Mouse (Mus musculus) limb, embryonic 12.5 days (tissue): ENCODE data around the gene Nfix. TPM values are rescaled to one million over a fixed set of nuclear protein-coding genes. Genes with fewer than 3 reads are reported as not detected.
A peak's percentile ranks its signal among the peaks of the same experiment; 100 is the strongest.

Experiments
- ATAC-seq: fragments of 200-750 bp; cut with Nextera tagmentation; 2 replicates; pipeline ENCODE4 v1.8.0; 2017; ENCODE audit warnings: low read depth, moderate TSS enrichment; ENCODE audit not compliant: insufficient number of reproducible peaks, insufficient read depth, low FRiP score, low TSS enrichment
- H3K27ac ChIP-seq: fragments of 300-500 bp; sonication (generic); 2 replicates; pipeline ENCODE4 v1.5.1; 2016; ENCODE audit warnings: mild to moderate bottlenecking, moderate library complexity
- H3K27me3 ChIP-seq: fragments of 300-500 bp; sonication (generic); 2 replicates; pipeline ENCODE4 v1.6.1; 2016; ENCODE audit warnings: mild to moderate bottlenecking, moderate library complexity
- H3K36me3 ChIP-seq: fragments of 300-500 bp; sonication (generic); 2 replicates; pipeline ENCODE4 v1.6.1; 2016; ENCODE audit warnings: mild to moderate bottlenecking, moderate library complexity
- H3K4me1 ChIP-seq: fragments of 300-500 bp; sonication (generic); replicated peaks from 2 replicates; pipeline ENCODE4 v1.6.1; 2016
- H3K4me2 ChIP-seq: fragments of 300-500 bp; sonication (generic); 2 replicates; pipeline ENCODE4 v1.6.1; 2016; ENCODE audit warnings: mild to moderate bottlenecking, moderate library complexity
- H3K4me3 ChIP-seq: fragments of 300-500 bp; sonication (generic); replicated peaks from 2 replicates; pipeline ENCODE4 v1.5.1; 2016; ENCODE audit warnings: mild to moderate bottlenecking
- H3K9ac ChIP-seq: fragments of 300-500 bp; sonication (generic); replicated peaks from 2 replicates; pipeline ENCODE4 v1.6.1; 2016; ENCODE audit warnings: mild to moderate bottlenecking, moderate library complexity
- H3K9me3 ChIP-seq: fragments of 300-500 bp; sonication (generic); 2 replicates; pipeline ENCODE4 v1.6.1; 2016; ENCODE audit warnings: mild to moderate bottlenecking, moderate library complexity
- WGBS: fragments of 180-500 bp; shearing (Covaris S2); methylation state at CpG from one replicate; pipeline ENCODE4 v1.1.7; 2016; 5-methylcytosine and 5-hydroxymethylcytosine counted together
- polyA plus RNA-seq: library from polyadenylated mRNA; unstranded; fragments of >200 nt; fragmentation: Nextera tagmentation; extraction: Ambion mirVana; gene quantifications from 2 replicates; pipeline ENCODE4 v1.2.1, GENCODE M21; 2016

The Nfix gene
- polyA plus RNA-seq, 1 experiment from 2014 or later, result 14.5 TPM

GRCm38 (mm10) chr8:84731371-84732177 is 68.6 kb downstream of the Nfix start:
- 70% methylated on average over 11 of the region's 11 CpGs for WGBS
- peak overlapping the region; percentile 34 for H3K9ac ChIP-seq
- peaks cover 77% of the 10 kb centered on the region for H3K4me1 ChIP-seq
- H3K36me3 ChIP-seq, result peaks cover 19% of the 10 kb centered on the region
- peak overlapping the region; percentile 56 for H3K27ac ChIP-seq
- H3K4me3 ChIP-seq, result no peak overlapping the region
- no peak for ATAC-seq
- no peaks in the 10 kb centered on the region for H3K9me3 ChIP-seq
- H3K4me2 ChIP-seq, result no peak overlapping the region
- H3K27me3 ChIP-seq, result peaks cover 37% of the 10 kb centered on the region

GRCm38 (mm10) chr8:84730541-84731370 is 69.4 kb downstream of the Nfix start:
- Histone ChIP-seq H3K4me3 (no peak overlapping the region), H3K4me2 (no peak overlapping the region), H3K36me3 (peaks cover 28% of the 10 kb centered on the region), H3K9me3 (no peaks in the 10 kb centered on the region), H3K4me1 (peaks cover 77% of the 10 kb centered on the region), H3K27ac (peak overlapping the region; percentile 56), H3K27me3 (peaks cover 29% of the 10 kb centered on the region), H3K9ac (peak overlapping the region; percentile 34)
- no peak for ATAC-seq
- 59% methylated on average over 9 of the region's 9 CpGs for WGBS

GRCm38 (mm10) chr8:84729921-84730362 is 70.2 kb downstream of the Nfix start:
- peaks cover 21% of the 10 kb centered on the region for H3K27me3 ChIP-seq
- H3K9ac ChIP-seq, result no peak overlapping the region
- H3K9me3 ChIP-seq, result no peaks in the 10 kb centered on the region
- peak overlapping the region; percentile 7; the same call in 1 of the 2 replicates for H3K27ac ChIP-seq
- peaks cover 36% of the 10 kb centered on the region for H3K36me3 ChIP-seq
- no peak overlapping the region for H3K4me3 ChIP-seq
- 95% methylated on average over 16 of the region's 16 CpGs for WGBS
- no peak for ATAC-seq
- no peak overlapping the region for H3K4me2 ChIP-seq
- H3K4me1 ChIP-seq, result peaks cover 77% of the 10 kb centered on the region

GRCm38 (mm10) chr8:84728474-84728873 is 71.7 kb downstream of the Nfix start:
- H3K27me3 ChIP-seq, result peaks cover 7% of the 10 kb centered on the region
- H3K36me3 ChIP-seq, result peaks cover 50% of the 10 kb centered on the region

GRCm38 (mm10) chr8:84725941-84726259 is 74.2 kb downstream of the Nfix start:
- Histone ChIP-seq H3K27me3 (no peaks in the 10 kb centered on the region; the same call in 1 of the 2 replicates), H3K9ac (0 out of 2 replicates have a peak overlapping the region, but pooled peaks have one; percentile 31), H3K27ac (peak overlapping the region; percentile 99), H3K9me3 (no peaks in the 10 kb centered on the region), H3K4me3 (no peak overlapping the region; the same call in 1 of the 2 replicates), H3K4me1 (peaks cover 82% of the 10 kb centered on the region), H3K36me3 (peaks cover 59% of the 10 kb centered on the region), H3K4me2 (peak overlapping the region; percentile 54; the same call in 1 of the 2 replicates)
- WGBS, result 12% methylated on average over 3 of the region's 3 CpGs
- no peak for ATAC-seq

More at GRCm38 (mm10) chr8:84728474-84728873, 71.7 kb downstream of the Nfix start:
- Histone ChIP-seq H3K9ac (0 out of 2 replicates have a peak overlapping the region, but pooled peaks have one; percentile 2), H3K4me3 (no peak overlapping the region), H3K27ac (no peak overlapping the region), H3K4me1 (peaks cover 82% of the 10 kb centered on the region), H3K4me2 (no peak overlapping the region; the same call in 1 of the 2 replicates), H3K9me3 (no peaks in the 10 kb centered on the region)
- no peak for ATAC-seq
- 78% methylated on average over 3 of the region's 3 CpGs for WGBS

DNA sequence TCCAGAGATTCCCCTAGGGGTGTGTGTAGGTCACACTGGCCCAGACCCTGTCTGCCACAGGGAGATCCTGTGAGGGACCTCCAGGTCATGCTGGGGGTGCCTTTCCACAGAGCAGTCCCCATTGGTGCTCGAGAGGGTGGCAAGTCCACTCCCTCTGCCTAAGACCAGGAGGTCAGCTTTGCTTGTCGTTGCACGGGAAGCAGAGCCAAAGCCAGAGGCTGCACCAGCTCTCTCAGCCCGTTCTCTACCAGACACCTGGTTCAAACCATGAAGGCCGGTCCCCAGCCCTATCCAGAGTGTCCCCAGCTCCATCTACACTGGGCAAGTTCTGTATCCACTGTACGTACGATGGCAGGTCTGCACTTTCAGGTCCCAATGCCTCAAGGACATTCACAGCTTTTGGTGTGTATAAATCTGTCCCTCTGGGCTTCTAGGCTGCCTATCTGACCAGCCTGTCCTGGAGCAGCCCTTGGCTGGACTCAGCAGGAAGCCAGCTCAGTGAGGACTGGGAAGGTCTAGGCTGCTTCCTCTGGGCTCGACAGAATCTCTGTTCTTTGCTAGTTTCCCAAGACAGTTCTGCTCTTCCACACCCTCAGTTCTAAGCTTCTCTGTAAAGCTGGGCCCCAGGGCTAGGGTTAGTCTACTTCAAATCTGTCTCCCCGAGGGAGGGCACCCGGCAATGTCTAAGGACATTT is 74.8 kb downstream of the Nfix start:
- peak overlapping the region; percentile 19; the same call in 1 of the 2 replicates for H3K4me3 ChIP-seq
- peak overlapping the region; percentile 99 for H3K27ac ChIP-seq
- no peaks in the 10 kb centered on the region for H3K9me3 ChIP-seq
- ATAC-seq, result no peak
- H3K9ac ChIP-seq, result peak overlapping the region; percentile 31; the same call in 1 of the 2 replicates
- peaks cover 82% of the 10 kb centered on the region for H3K4me1 ChIP-seq
- peaks cover 64% of the 10 kb centered on the region for H3K36me3 ChIP-seq
- peak overlapping the region; percentile 54 for H3K4me2 ChIP-seq
- WGBS, result 47% methylated on average over 10 of the region's 10 CpGs
- H3K27me3 ChIP-seq, result peaks cover 4% of the 10 kb centered on the region; the same call in 1 of the 2 replicates

GRCm38 (mm10) chr8:84724683-84725082 is 75.5 kb downstream of the Nfix start:
- peaks cover 82% of the 10 kb centered on the region for H3K4me1 ChIP-seq
- peak overlapping the region; percentile 19 for H3K4me3 ChIP-seq
- H3K27me3 ChIP-seq, result peaks cover 5% of the 10 kb centered on the region; the same call in 1 of the 2 replicates
- H3K36me3 ChIP-seq, result peaks cover 68% of the 10 kb centered on the region
- H3K4me2 ChIP-seq, result peak overlapping the region; percentile 54
- H3K9ac ChIP-seq, result 0 out of 2 replicates have a peak overlapping the region, but pooled peaks have one; percentile 23
- 23% methylated on average over 9 of the region's 9 CpGs for WGBS
- no peaks in the 10 kb centered on the region for H3K9me3 ChIP-seq
- H3K27ac ChIP-seq, result peak overlapping the region; percentile 99
- no peak for ATAC-seq

- Histone ChIP-seq H3K9me3 (no peaks in the 10 kb centered on the region), H3K9ac (peak overlapping the region; percentile 65), H3K27ac (peak overlapping the region; percentile 99), H3K4me1 (peaks cover 84% of the 10 kb centered on the region), H3K27me3 (peaks cover 10% of the 10 kb centered on the region), H3K4me3 (peak overlapping the region; percentile 27), H3K36me3 (peaks cover 79% of the 10 kb centered on the region), H3K4me2 (peak overlapping the region; percentile 54)
- WGBS, result 10% methylated on average over 7 of the region's 7 CpGs
- ATAC-seq, result no peak
These were observed 76.6 kb downstream of the Nfix start for GRCm38 (mm10) chr8:84723571-84723900.

DNA sequence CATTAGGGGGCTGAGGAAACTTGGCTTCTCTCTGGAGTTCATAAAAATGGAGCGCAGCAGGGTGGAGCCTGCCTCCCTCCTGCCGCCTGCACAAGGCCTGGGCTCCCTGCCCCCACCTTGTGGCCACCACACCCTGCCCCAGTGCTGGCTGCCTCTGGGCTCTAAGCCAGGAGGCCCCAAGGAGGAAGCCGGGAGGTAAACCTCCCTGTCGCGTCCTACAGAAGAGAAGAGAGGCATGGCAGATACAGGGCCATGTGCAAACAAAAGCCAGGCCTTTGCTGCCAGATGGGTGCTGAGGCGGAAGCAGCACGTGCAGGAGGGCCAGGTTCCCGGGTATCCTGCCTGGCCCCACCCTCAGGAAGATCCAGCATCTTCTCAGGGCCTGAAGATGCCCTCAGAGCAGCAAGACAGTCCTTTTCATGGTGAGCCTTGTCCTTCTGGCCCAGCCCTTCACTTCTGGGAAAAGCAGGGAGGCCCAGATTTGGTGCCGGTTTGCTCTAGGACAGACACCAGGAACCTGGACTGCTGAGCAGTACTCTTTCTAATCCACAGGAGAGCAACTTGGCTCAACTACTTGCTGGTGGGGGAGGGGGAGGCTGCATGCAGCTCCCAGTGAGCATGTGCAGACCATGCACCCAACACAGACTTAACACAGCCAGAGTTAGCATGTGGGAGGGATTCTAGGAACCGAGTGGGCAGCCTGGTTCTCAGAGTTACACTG is 77.1 kb downstream of the Nfix start, which contains the start of gene G430095P16Rik:
Gene G430095P16Rik, plus strand, starts transcription at position 158 of the 721 bp plus-strand sequence.
- H3K4me1 ChIP-seq, result peaks cover 80% of the 10 kb centered on the region
- ATAC-seq, result peak; percentile 91

DNA sequence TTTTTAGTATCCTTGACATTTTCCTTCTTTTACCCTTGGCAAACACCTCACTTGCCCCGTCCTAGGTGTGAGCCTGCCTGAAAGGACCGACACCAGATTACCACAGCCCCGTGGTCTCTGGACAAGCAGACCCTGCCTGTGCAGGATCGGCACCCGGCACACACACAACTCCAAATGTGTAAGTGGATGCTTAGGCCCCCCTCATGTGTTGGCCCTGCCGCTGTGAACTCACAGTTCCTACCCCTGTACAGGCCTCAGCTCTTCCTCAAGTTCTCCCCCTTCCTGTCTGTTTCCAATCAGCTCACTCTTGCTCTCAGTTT is 77.7 kb downstream of the Nfix start:
- H3K27ac ChIP-seq, result peak overlapping the region; percentile 99
- peaks cover 12% of the 10 kb centered on the region for H3K27me3 ChIP-seq
- peaks cover 81% of the 10 kb centered on the region for H3K4me1 ChIP-seq
- peaks cover 81% of the 10 kb centered on the region for H3K36me3 ChIP-seq
- H3K4me3 ChIP-seq, result no peak overlapping the region
- no peak overlapping the region for H3K9ac ChIP-seq
- no peak; the same call in none of the 2 replicates for ATAC-seq
- peak overlapping the region; percentile 54 for H3K4me2 ChIP-seq
- no peaks in the 10 kb centered on the region for H3K9me3 ChIP-seq
- 17% methylated on average over 6 of the region's 6 CpGs for WGBS

More for the DNA sequence above, 77.1 kb downstream of the Nfix start, which contains the start of gene G430095P16Rik:
- peak within 1 kb of the TSS; percentile 99 for H3K27ac ChIP-seq
- 7% methylated on average over 10 of the region's 10 CpGs for WGBS
- H3K4me2 ChIP-seq, result peak within 1 kb of the TSS; percentile 54
- H3K9me3 ChIP-seq, result no peaks in the 10 kb centered on the region
- peak within 1 kb of the TSS; percentile 65 for H3K9ac ChIP-seq
- peaks cover 12% of the 10 kb centered on the region for H3K27me3 ChIP-seq
- H3K36me3 ChIP-seq, result peaks cover 81% of the 10 kb centered on the region
- H3K4me3 ChIP-seq, result peak within 1 kb of the TSS; percentile 27
